Mouse (Mus musculus): ENCODE data around the gene Rbm44.

The Rbm44 gene

GRCm38 (mm10) chr1:91179533-91180173 is 34.8 kb downstream of the Rbm44 start, which contains the start of gene Ramp1:
Ramp1 (plus strand) TSS chr1:91179822.
- DNase-seq, result peak; percentile 72 to 78

- DNase-seq, result no peak
Observed at GRCm38 (mm10) chr1:91180174-91180565, 35.3 kb downstream of the Rbm44 start.

- no peak for DNase-seq
Observed at GRCm38 (mm10) chr1:91180723-91181122, 35.8 kb downstream of the Rbm44 start.

- peak; percentile 31 to 61 for DNase-seq
Observed at GRCm38 (mm10) chr1:91181261-91181660, 36.4 kb downstream of the Rbm44 start.

- peak in 1 of 2 experiments; percentile 41 for DNase-seq
Observed at GRCm38 (mm10) chr1:91181784-91182450, 37.0 kb downstream of the Rbm44 start.

GRCm38 (mm10) chr1:91183305-91183704 is 38.4 kb downstream of the Rbm44 start:
- no peak for DNase-seq

- DNase-seq, result no peak
Observed at GRCm38 (mm10) chr1:91186677-91187076, 41.8 kb downstream of the Rbm44 start.

GRCm38 (mm10) chr1:91187315-91187714 is 42.4 kb downstream of the Rbm44 start:
- DNase-seq, result no peak

- DNase-seq, result no peak
Observed at GRCm38 (mm10) chr1:91187786-91188640, 43.1 kb downstream of the Rbm44 start.

- DNase-seq, result no peak
Observed at GRCm38 (mm10) chr1:91188851-91189460, 44.1 kb downstream of the Rbm44 start.

GRCm38 (mm10) chr1:91192184-91192583 is 47.3 kb downstream of the Rbm44 start:
- no peak for DNase-seq

- DNase-seq, result no peak
Observed at GRCm38 (mm10) chr1:91193242-91193641, 48.4 kb downstream of the Rbm44 start.

GRCm38 (mm10) chr1:91193680-91194079 is 48.8 kb downstream of the Rbm44 start:
- DNase-seq, result no peak

- DNase-seq, result no peak
Observed at GRCm38 (mm10) chr1:91199793-91200192, 54.9 kb downstream of the Rbm44 start.

- no peak for DNase-seq
Observed at GRCm38 (mm10) chr1:91201122-91201521, 56.2 kb downstream of the Rbm44 start.

GRCm38 (mm10) chr1:91204221-91204765 is 59.4 kb downstream of the Rbm44 start:
- DNase-seq, result no peak

GRCm38 (mm10) chr1:91205651-91206050 is 60.8 kb downstream of the Rbm44 start:
- DNase-seq, result no peak

GRCm38 (mm10) chr1:91206336-91206735 is 61.4 kb downstream of the Rbm44 start:
- no peak for DNase-seq

- DNase-seq, result no peak
Observed at GRCm38 (mm10) chr1:91206873-91207272, 62.0 kb downstream of the Rbm44 start.

- no peak for DNase-seq
Observed at GRCm38 (mm10) chr1:91207334-91208074, 62.6 kb downstream of the Rbm44 start.

- peak in 1 of 2 experiments; percentile 46 for DNase-seq
Observed at GRCm38 (mm10) chr1:91209343-91209742, 64.5 kb downstream of the Rbm44 start.

GRCm38 (mm10) chr1:91209785-91210184 is 64.9 kb downstream of the Rbm44 start:
- peak in 1 of 2 experiments; percentile 56 for DNase-seq
